Mouse (Mus musculus): ENCODE data around the gene Il1a.

Il1a gene

GRCm38 (mm10) chr2:129263073-129263472 is 46.7 kb downstream of the Il1a start:
- DNase-seq (ENCODE audit: low read depth, low spot score) = no peak

GRCm38 (mm10) chr2:129261151-129261794 is 48.5 kb downstream of the Il1a start:
- DNase-seq (ENCODE audit: low read depth, low spot score) = no peak

- no peak for DNase-seq (ENCODE audit: low read depth, low spot score)
These were observed 49.1 kb downstream of the Il1a start for GRCm38 (mm10) chr2:129260646-129261045.

- peak; percentile 68 for DNase-seq (ENCODE audit: low read depth, low spot score)
These were observed 51.1 kb downstream of the Il1a start for GRCm38 (mm10) chr2:129258475-129259211.

- DNase-seq (ENCODE audit: low read depth, low spot score) = no peak
These were observed 51.7 kb downstream of the Il1a start for GRCm38 (mm10) chr2:129258056-129258455.

- DNase-seq (ENCODE audit: low read depth, low spot score) = no peak
These were observed 53.8 kb downstream of the Il1a start for GRCm38 (mm10) chr2:129256006-129256405.

- DNase-seq (ENCODE audit: low read depth, low spot score) = no peak
These were observed 55.7 kb downstream of the Il1a start for GRCm38 (mm10) chr2:129254076-129254475.

GRCm38 (mm10) chr2:129253631-129253970 is 56.2 kb downstream of the Il1a start:
- DNase-seq (ENCODE audit: low read depth, low spot score) = no peak

GRCm38 (mm10) chr2:129252836-129253630 is 56.7 kb downstream of the Il1a start:
- no peak for DNase-seq (ENCODE audit: low read depth, low spot score)
